In genomic region chr19:11177464-11177863, GRCm38 (mm10) we compare ENCODE assay signal across 19 mouse cellular contexts. TPM values are rescaled to one million over a fixed set of nuclear protein-coding genes. Genes with fewer than 3 reads are reported as not detected.
"Had no signal": no experiment of that assay in that cellular context is flagged by ENCODE, and none has a peak within 500 bp of the region (broad histone marks: within the 10 kb centered on the region; RNA-seq: fewer than 3 reads in every experiment).

No protein-coding gene starts in this region.

- H3K27ac ChIP-seq: intestine, embryonic 15.5 days; kidney, embryonic 15.5 days; limb, embryonic 10.5 days; liver, embryonic 15.5 days; stomach, embryonic 15.5 days had no signal

- ATAC-seq: intestine, embryonic 15.5 days; lung, postnatal 0 days had no signal

- H3K4me3 ChIP-seq: intestine, embryonic 15.5 days; kidney, embryonic 15.5 days; limb, embryonic 10.5 days; liver, embryonic 15.5 days; stomach, embryonic 15.5 days had no signal

- H3K9ac ChIP-seq: intestine, embryonic 15.5 days; kidney, embryonic 15.5 days; liver, embryonic 15.5 days; stomach, embryonic 15.5 days had no signal

- DNase-seq: kidney, adult 2 months; kidney, postnatal 14 days; lung, adult 2 months; lung, postnatal 36 days; retina, postnatal 1 day; right cerebral cortex, postnatal 4 days; spleen, adult 18-20 months; thymus, adult 2 months; thymus, postnatal 25 days had no signal

- H3K4me1 ChIP-seq: intestine, embryonic 15.5 days; kidney, embryonic 15.5 days; limb, embryonic 10.5 days; liver, embryonic 15.5 days; stomach, embryonic 15.5 days had no signal

- H3K36me3 ChIP-seq: intestine, embryonic 15.5 days; kidney, embryonic 15.5 days; limb, embryonic 10.5 days; liver, embryonic 15.5 days; stomach, embryonic 15.5 days had no signal

- H3K9me3 ChIP-seq: intestine, embryonic 15.5 days; kidney, embryonic 15.5 days; limb, embryonic 10.5 days; liver, embryonic 15.5 days; stomach, embryonic 15.5 days had no signal

- H3K27me3 ChIP-seq: intestine, embryonic 15.5 days; kidney, embryonic 15.5 days; liver, embryonic 15.5 days; stomach, embryonic 15.5 days had no signal

- H3K4me2 ChIP-seq: intestine, embryonic 15.5 days; kidney, embryonic 15.5 days; liver, embryonic 11.5 days; liver, embryonic 15.5 days; stomach, embryonic 15.5 days had no signal

RNA-seq across cellular contexts. Expression of gene 1700025F22Rik, which starts 12.3 kb away (rescaled TPM):
- polyA plus RNA-seq: intestine, embryonic 15.5 days; kidney, adult 2 months; kidney, embryonic 15.5 days; large intestine, adult 2 months; limb, embryonic 10.5 days; limb, embryonic 14.5 days; liver, embryonic 11.5 days; liver, embryonic 15.5 days; lung, adult 2 months; lung, postnatal 0 days; stomach, embryonic 15.5 days; thymus, adult 2 months had no signal

RNA-seq across cellular contexts. Expression of gene Ms4a13, which starts 19.1 kb away (rescaled TPM):
- polyA plus RNA-seq: intestine, embryonic 15.5 days; kidney, adult 2 months; kidney, embryonic 15.5 days; large intestine, adult 2 months; limb, embryonic 10.5 days; limb, embryonic 14.5 days; liver, embryonic 11.5 days; liver, embryonic 15.5 days; lung, adult 2 months; lung, postnatal 0 days; stomach, embryonic 15.5 days; thymus, adult 2 months had no signal

RNA-seq across cellular contexts. Expression of gene 1700017D01Rik, which starts 46.8 kb away (rescaled TPM):
- polyA plus RNA-seq: intestine, embryonic 15.5 days; kidney, adult 2 months; kidney, embryonic 15.5 days; large intestine, adult 2 months; limb, embryonic 10.5 days; limb, embryonic 14.5 days; liver, embryonic 11.5 days; liver, embryonic 15.5 days; lung, adult 2 months; lung, postnatal 0 days; stomach, embryonic 15.5 days had no signal

RNA-seq across cellular contexts. Expression of gene Ms4a12, which starts 54.8 kb away (rescaled TPM):
- polyA plus RNA-seq: kidney, adult 2 months; kidney, embryonic 15.5 days; limb, embryonic 10.5 days; limb, embryonic 14.5 days; liver, embryonic 11.5 days; liver, embryonic 15.5 days; lung, adult 2 months; lung, postnatal 0 days; stomach, embryonic 15.5 days; testis, adult 2 months; thymus, adult 2 months had no signal
